Comparison of ENCODE assay signal across 8 mouse cellular contexts in genomic region chr5:75043621-75044301, GRCm38 (mm10). TPM values are rescaled to one million over a fixed set of nuclear protein-coding genes. Genes with fewer than 3 reads are reported as not detected.
DNase-seq lines count a peak whose midpoint lies in the region; ATAC-seq lines count a peak whose summit lies in the region.

No protein-coding gene starts in this region.

- peaks cover 16% of the 10 kb centered on the region for H3K27me3 ChIP-seq in erythroblast, embryonic 14.5 days (ENCODE audit: control insufficient read depth)

- DNase-seq in embryo, embryonic 11 days = peak; percentile 63
- no peak for DNase-seq in embryo, embryonic 10 days (ENCODE audit: low spot score)
- peak; percentile 64 for DNase-seq in thymus, postnatal 25 days
- DNase-seq in thymus, postnatal 4 days = no peak
- peak; percentile 52 for DNase-seq in right cerebral cortex, postnatal 4 days

- peak overlapping the region; percentile 94 for H3K4me3 ChIP-seq in erythroblast, embryonic 14.5 days (replicated peaks)

- peak; percentile 16 for ATAC-seq in inflammation-experienced regulatory T-cells, adult 6 months
- peak; percentile 46 for ATAC-seq in megakaryocyte, adult 5-6 weeks (ENCODE audit: poor library complexity, severe bottlenecking)

- no peaks in the 10 kb centered on the region for H3K9me3 ChIP-seq in erythroblast, embryonic 14.5 days (ENCODE audit: control insufficient read depth, low read length)

- peaks cover 25% of the 10 kb centered on the region for H3K4me1 ChIP-seq in erythroblast, embryonic 14.5 days (ENCODE audit: control insufficient read depth)

- peaks cover 13% of the 10 kb centered on the region for H3K36me3 ChIP-seq in erythroblast, embryonic 14.5 days (ENCODE audit: control insufficient read depth)

RNA-seq across cellular contexts. Expression of gene Chic2, which starts 0.8 kb away (rescaled TPM):
- 2.0 TPM in 2 replicates for polyA plus RNA-seq in erythroblast, embryonic 14.5 days (2012)
- 10 to 100 TPM in 1 of 3 experiments, 1 to 10 TPM in 2; 5.5 to 11.5 (median 9.3) TPM for polyA plus RNA-seq in inflammation-experienced regulatory T-cells, adult 6 months (2017; shearing (Covaris generic))
- 56.8 and 62.3 TPM in 2 replicates for total RNA-seq in megakaryocyte, adult 5-6 weeks (2015)
- 41.4 and 49.9 TPM in 2 replicates for total RNA-seq in megakaryocyte, adult 5-6 weeks (2017)

RNA-seq across cellular contexts. Expression of gene Gsx2, which starts 31.6 kb away (rescaled TPM):
- polyA plus RNA-seq in erythroblast, embryonic 14.5 days (2012) = not detected in 2 replicates
- polyA plus RNA-seq in inflammation-experienced regulatory T-cells, adult 6 months (2017; shearing (Covaris generic)) = not detected
- not detected in 2 replicates for total RNA-seq in megakaryocyte, adult 5-6 weeks (2015)
- total RNA-seq in megakaryocyte, adult 5-6 weeks (2017) = not detected in 2 replicates

Comparison
In these comparisons a context has a peak if more than half of its experiments do, and no peak if none do; other contexts are left out.
1. DNase-seq: peak in embryo, embryonic 11 days (single experiment), thymus, postnatal 25 days (single experiment) and right cerebral cortex, postnatal 4 days (single experiment); none in embryo, embryonic 10 days (single experiment) and thymus, postnatal 4 days (single experiment).